Mouse (Mus musculus): ENCODE measurements at regions not wholly inside any gene's neighbourhood (a gene's known extent, or its start where the extent isn't known, plus 50 kb on each side); places are given as distances from the start of the nearest gene placed in this dataset.
"Not testable (repeated sequence)": the region's sequence is repeated elsewhere in the genome, so short reads cannot be mapped to it uniquely, and the experiment has no call there.

- no peak for ATAC-seq (replicated peaks; ENCODE audit: low FRiP score, low TSS enrichment, poor library complexity, severe bottlenecking)
These were observed 78.8 kb downstream of the Zfp619 start for GRCm38 (mm10) chr7:39596403-39596802.

GRCm38 (mm10) chr7:39613767-39614166 lies 96.2 kb downstream of the Zfp619 start:
- no peak for ATAC-seq (replicated peaks; ENCODE audit: low FRiP score, low TSS enrichment, poor library complexity, severe bottlenecking)

GRCm38 (mm10) chr7:39615092-39615491 lies 97.5 kb downstream of the Zfp619 start:
- no peak for ATAC-seq (replicated peaks; ENCODE audit: low FRiP score, low TSS enrichment, poor library complexity, severe bottlenecking)

GRCm38 (mm10) chr7:39621796-39622195 lies 104.2 kb downstream of the Zfp619 start:
- ATAC-seq (replicated peaks; ENCODE audit: low FRiP score, low TSS enrichment, poor library complexity, severe bottlenecking), result no peak

GRCm38 (mm10) chr7:39632836-39633235 lies 115.3 kb downstream of the Zfp619 start:
- ATAC-seq (replicated peaks; ENCODE audit: low FRiP score, low TSS enrichment, poor library complexity, severe bottlenecking), result no peak

GRCm38 (mm10) chr7:39642333-39642732 lies 124.8 kb downstream of the Zfp619 start:
- ATAC-seq (replicated peaks; ENCODE audit: low FRiP score, low TSS enrichment, poor library complexity, severe bottlenecking), result no peak

GRCm38 (mm10) chr7:39643323-39643722 lies 125.8 kb downstream of the Zfp619 start:
- no peak for ATAC-seq (replicated peaks; ENCODE audit: low FRiP score, low TSS enrichment, poor library complexity, severe bottlenecking)

- peak; percentile 59 for ATAC-seq (replicated peaks; ENCODE audit: low FRiP score, low TSS enrichment, poor library complexity, severe bottlenecking)
These were observed 133.0 kb downstream of the Zfp619 start for GRCm38 (mm10) chr7:39650483-39651102.

GRCm38 (mm10) chr7:39654563-39655286 lies 137.2 kb downstream of the Zfp619 start:
- ATAC-seq (replicated peaks; ENCODE audit: low FRiP score, low TSS enrichment, poor library complexity, severe bottlenecking), result peak; percentile 68

GRCm38 (mm10) chr7:39655287-39655652 lies 137.7 kb downstream of the Zfp619 start:
- not testable (repeated sequence) for ATAC-seq (replicated peaks; ENCODE audit: low FRiP score, low TSS enrichment, poor library complexity, severe bottlenecking)

- ATAC-seq (replicated peaks; ENCODE audit: low FRiP score, low TSS enrichment, poor library complexity, severe bottlenecking), result peak; percentile 61; the same call in 1 of the 2 replicates
These were observed 138.3 kb downstream of the Zfp619 start for GRCm38 (mm10) chr7:39655709-39656397.

GRCm38 (mm10) chr7:39659597-39659996 lies 142.0 kb downstream of the Zfp619 start:
- ATAC-seq (replicated peaks; ENCODE audit: low FRiP score, low TSS enrichment, poor library complexity, severe bottlenecking), result no peak

- ATAC-seq (replicated peaks; ENCODE audit: low FRiP score, low TSS enrichment, poor library complexity, severe bottlenecking), result no peak
These were observed 157.7 kb downstream of the Zfp619 start for GRCm38 (mm10) chr7:39675124-39675846.

GRCm38 (mm10) chr7:39675847-39676238 lies 158.3 kb downstream of the Zfp619 start:
- no peak for ATAC-seq (replicated peaks; ENCODE audit: low FRiP score, low TSS enrichment, poor library complexity, severe bottlenecking)

- ATAC-seq (replicated peaks; ENCODE audit: low FRiP score, low TSS enrichment, poor library complexity, severe bottlenecking), result no peak
These were observed 162.8 kb downstream of the Zfp619 start for GRCm38 (mm10) chr7:39680411-39680810.

GRCm38 (mm10) chr7:39696589-39696988 lies 179.0 kb downstream of the Zfp619 start:
- ATAC-seq (replicated peaks; ENCODE audit: low FRiP score, low TSS enrichment, poor library complexity, severe bottlenecking), result no peak

GRCm38 (mm10) chr7:39701506-39701905 lies 183.9 kb downstream of the Zfp619 start:
- ATAC-seq (replicated peaks; ENCODE audit: low FRiP score, low TSS enrichment, poor library complexity, severe bottlenecking), result no peak

GRCm38 (mm10) chr7:39705118-39706095 lies 187.8 kb downstream of the Zfp619 start:
- ATAC-seq (replicated peaks; ENCODE audit: low FRiP score, low TSS enrichment, poor library complexity, severe bottlenecking), result no peak

- ATAC-seq (replicated peaks; ENCODE audit: low FRiP score, low TSS enrichment, poor library complexity, severe bottlenecking), result no peak
These were observed 189.0 kb downstream of the Zfp619 start for GRCm38 (mm10) chr7:39706606-39707005.

Data from megakaryocyte-erythroid progenitor cell, adult 5-6 weeks (primary cell).